Mouse (Mus musculus): ENCODE results near the gene Lgals3bp.

- TF ChIP-seq POLR2A (IDR thresholded peaks at IDR 0.05; ENCODE audit: borderline replicate concordance, control insufficient read depth, low read depth, low read length) (no peak), CTCF (IDR thresholded peaks at IDR 0.05; ENCODE audit: control insufficient read depth, insufficient read depth, low read length) (no peak)
Measured at GRCm38 (mm10) chr11:118408051-118408740, 6.3 kb upstream of the Lgals3bp start.

Data from bone marrow, adult 2 months (tissue).